Mouse (Mus musculus): ENCODE results near the gene Dgkb. TPM values are rescaled to one million over a fixed set of nuclear protein-coding genes. Genes with fewer than 3 reads are reported as not detected.

Gene Dgkb
- polyA plus RNA-seq, 1 experiment from 2014 or later = 5.1 TPM

- DNase-seq (peak; percentile 83), ATAC-seq (ENCODE audit: low FRiP score, low TSS enrichment) (peak; percentile 62; the same call in 1 of the 2 replicates)
- H3K9me3 ChIP-seq (ENCODE audit: control insufficient read depth, low read length) = no peaks in the 10 kb centered on the region
- no peaks in the 10 kb centered on the region for H3K27me3 ChIP-seq (ENCODE audit: control insufficient read depth, insufficient read depth, low read length)
- H3K9ac ChIP-seq (replicated peaks; ENCODE audit: low read length) = no peak overlapping the region
- H3K27ac ChIP-seq (replicated peaks; ENCODE audit: low read depth, low read length) = no peak overlapping the region
- H3K4me2 ChIP-seq (ENCODE audit: low read length) = no peak overlapping the region
- no peaks in the 10 kb centered on the region for H3K4me1 ChIP-seq (ENCODE audit: control insufficient read depth, insufficient read depth, low read length)
- 84% methylated on average over 1 of the region's 1 CpGs for WGBS
- no peaks in the 10 kb centered on the region for H3K36me3 ChIP-seq (ENCODE audit: control insufficient read depth, insufficient read depth, low read length)
- no peak overlapping the region for H3K4me3 ChIP-seq (replicated peaks; ENCODE audit: low read depth, low read length)
These were observed 297.6 kb downstream of the Dgkb start for GRCm38 (mm10) chr12:38114990-38115615.

- no peaks in the 10 kb centered on the region for H3K4me1 ChIP-seq (ENCODE audit: control insufficient read depth, insufficient read depth, low read length)
- peak; percentile 78 for DNase-seq
- ATAC-seq (ENCODE audit: low FRiP score, low TSS enrichment) = no peak
These were observed 306.0 kb downstream of the Dgkb start for GRCm38 (mm10) chr12:38123524-38123923.

GRCm38 (mm10) chr12:38125297-38125696 is 307.8 kb downstream of the Dgkb start:
- Histone ChIP-seq H3K27me3 (ENCODE audit: control insufficient read depth, insufficient read depth, low read length) (no peaks in the 10 kb centered on the region), H3K9ac (replicated peaks; ENCODE audit: low read length) (no peak overlapping the region), H3K4me2 (ENCODE audit: low read length) (no peak overlapping the region), H3K4me1 (ENCODE audit: control insufficient read depth, insufficient read depth, low read length) (no peaks in the 10 kb centered on the region), H3K9me3 (ENCODE audit: control insufficient read depth, low read length) (no peaks in the 10 kb centered on the region), H3K27ac (replicated peaks; ENCODE audit: low read depth, low read length) (no peak overlapping the region), H3K36me3 (ENCODE audit: control insufficient read depth, insufficient read depth, low read length) (no peaks in the 10 kb centered on the region), H3K4me3 (replicated peaks; ENCODE audit: low read depth, low read length) (no peak overlapping the region)
- 60% methylated on average over 4 of the region's 4 CpGs for WGBS
- no peak for ATAC-seq (ENCODE audit: low FRiP score, low TSS enrichment)
- DNase-seq = no peak

More at GRCm38 (mm10) chr12:38123524-38123923, 306.0 kb downstream of the Dgkb start:
- Histone ChIP-seq H3K9me3 (ENCODE audit: control insufficient read depth, low read length) (no peaks in the 10 kb centered on the region), H3K36me3 (ENCODE audit: control insufficient read depth, insufficient read depth, low read length) (no peaks in the 10 kb centered on the region), H3K27ac (replicated peaks; ENCODE audit: low read depth, low read length) (no peak overlapping the region), H3K4me3 (replicated peaks; ENCODE audit: low read depth, low read length) (no peak overlapping the region), H3K9ac (replicated peaks; ENCODE audit: low read length) (no peak overlapping the region), H3K27me3 (ENCODE audit: control insufficient read depth, insufficient read depth, low read length) (no peaks in the 10 kb centered on the region), H3K4me2 (ENCODE audit: low read length) (no peak overlapping the region)

- H3K9ac ChIP-seq (replicated peaks; ENCODE audit: low read length) = no peak overlapping the region
- no peaks in the 10 kb centered on the region for H3K4me1 ChIP-seq (ENCODE audit: control insufficient read depth, insufficient read depth, low read length)
- H3K27me3 ChIP-seq (ENCODE audit: control insufficient read depth, insufficient read depth, low read length) = no peaks in the 10 kb centered on the region
- no peaks in the 10 kb centered on the region for H3K36me3 ChIP-seq (ENCODE audit: control insufficient read depth, insufficient read depth, low read length)
- ATAC-seq (ENCODE audit: low FRiP score, low TSS enrichment) (no peak), DNase-seq (peak; percentile 85)
- H3K9me3 ChIP-seq (ENCODE audit: control insufficient read depth, low read length) = no peaks in the 10 kb centered on the region
- no peak overlapping the region for H3K4me3 ChIP-seq (replicated peaks; ENCODE audit: low read depth, low read length)
- no peak overlapping the region for H3K27ac ChIP-seq (replicated peaks; ENCODE audit: low read depth, low read length)
- no peak overlapping the region for H3K4me2 ChIP-seq (ENCODE audit: low read length)
- WGBS = 70% methylated on average over 9 of the region's 9 CpGs
These were observed 312.8 kb downstream of the Dgkb start for GRCm38 (mm10) chr12:38130209-38130915.

- Histone ChIP-seq H3K4me3 (replicated peaks; ENCODE audit: low read depth, low read length) (no peak overlapping the region), H3K9ac (replicated peaks; ENCODE audit: low read length) (no peak overlapping the region), H3K4me2 (ENCODE audit: low read length) (no peak overlapping the region), H3K36me3 (ENCODE audit: control insufficient read depth, insufficient read depth, low read length) (no peaks in the 10 kb centered on the region), H3K27me3 (ENCODE audit: control insufficient read depth, insufficient read depth, low read length) (no peaks in the 10 kb centered on the region), H3K9me3 (ENCODE audit: control insufficient read depth, low read length) (no peaks in the 10 kb centered on the region), H3K4me1 (ENCODE audit: control insufficient read depth, insufficient read depth, low read length) (no peaks in the 10 kb centered on the region), H3K27ac (replicated peaks; ENCODE audit: low read depth, low read length) (no peak overlapping the region)
- no peak for DNase-seq
- WGBS = 72% methylated on average over 5 of the region's 5 CpGs
- ATAC-seq (ENCODE audit: low FRiP score, low TSS enrichment) = no peak
These were observed 318.9 kb downstream of the Dgkb start for GRCm38 (mm10) chr12:38136379-38136778.

GRCm38 (mm10) chr12:38140039-38140438 is 322.5 kb downstream of the Dgkb start:
- Histone ChIP-seq H3K27ac (replicated peaks; ENCODE audit: low read depth, low read length) (no peak overlapping the region), H3K9ac (replicated peaks; ENCODE audit: low read length) (no peak overlapping the region), H3K4me2 (ENCODE audit: low read length) (no peak overlapping the region), H3K4me3 (replicated peaks; ENCODE audit: low read depth, low read length) (no peak overlapping the region), H3K36me3 (ENCODE audit: control insufficient read depth, insufficient read depth, low read length) (no peaks in the 10 kb centered on the region), H3K27me3 (ENCODE audit: control insufficient read depth, insufficient read depth, low read length) (no peaks in the 10 kb centered on the region), H3K9me3 (ENCODE audit: control insufficient read depth, low read length) (no peaks in the 10 kb centered on the region), H3K4me1 (ENCODE audit: control insufficient read depth, insufficient read depth, low read length) (no peaks in the 10 kb centered on the region)
- ATAC-seq (ENCODE audit: low FRiP score, low TSS enrichment) (no peak), DNase-seq (peak; percentile 76)

GRCm38 (mm10) chr12:38232665-38233064 is 415.1 kb downstream of the Dgkb start:
- 78% methylated on average over 1 of the region's 1 CpGs for whole genome bisulfite sequencing
- DNase-seq (no peak), ATAC-seq (ENCODE audit: low FRiP score, low TSS enrichment) (no peak)
- Histone ChIP-seq H3K4me2 (ENCODE audit: low read length) (no peak overlapping the region), H3K27ac (replicated peaks; ENCODE audit: low read depth, low read length) (no peak overlapping the region), H3K4me1 (ENCODE audit: control insufficient read depth, insufficient read depth, low read length) (no peaks in the 10 kb centered on the region), H3K9ac (replicated peaks; ENCODE audit: low read length) (no peak overlapping the region), H3K4me3 (replicated peaks; ENCODE audit: low read depth, low read length) (no peak overlapping the region), H3K27me3 (ENCODE audit: control insufficient read depth, insufficient read depth, low read length) (no peaks in the 10 kb centered on the region), H3K9me3 (ENCODE audit: control insufficient read depth, low read length) (no peaks in the 10 kb centered on the region), H3K36me3 (ENCODE audit: control insufficient read depth, insufficient read depth, low read length) (no peaks in the 10 kb centered on the region)

GRCm38 (mm10) chr12:38268856-38269255 is 451.3 kb downstream of the Dgkb start:
- no peaks in the 10 kb centered on the region for H3K36me3 ChIP-seq (ENCODE audit: control insufficient read depth, insufficient read depth, low read length)
- no peak overlapping the region for H3K4me3 ChIP-seq (replicated peaks; ENCODE audit: low read depth, low read length)
- H3K9ac ChIP-seq (replicated peaks; ENCODE audit: low read length) = no peak overlapping the region
- DNase-seq = no peak
- ATAC-seq (ENCODE audit: low FRiP score, low TSS enrichment) = no peak
- no peaks in the 10 kb centered on the region for H3K27me3 ChIP-seq (ENCODE audit: control insufficient read depth, insufficient read depth, low read length)
- H3K9me3 ChIP-seq (ENCODE audit: control insufficient read depth, low read length) = no peaks in the 10 kb centered on the region
- H3K27ac ChIP-seq (replicated peaks; ENCODE audit: low read depth, low read length) = no peak overlapping the region
- H3K4me2 ChIP-seq (ENCODE audit: low read length) = no peak overlapping the region
- no peaks in the 10 kb centered on the region for H3K4me1 ChIP-seq (ENCODE audit: control insufficient read depth, insufficient read depth, low read length)

- Histone ChIP-seq H3K27me3 (ENCODE audit: control insufficient read depth, insufficient read depth, low read length) (no peaks in the 10 kb centered on the region), H3K4me3 (replicated peaks; ENCODE audit: low read depth, low read length) (no peak overlapping the region), H3K36me3 (ENCODE audit: control insufficient read depth, insufficient read depth, low read length) (no peaks in the 10 kb centered on the region), H3K4me2 (ENCODE audit: low read length) (no peak overlapping the region), H3K9ac (replicated peaks; ENCODE audit: low read length) (no peak overlapping the region), H3K4me1 (ENCODE audit: control insufficient read depth, insufficient read depth, low read length) (0 out of 2 replicates have a peak, but pooled peaks cover 4% of the 10 kb centered on the region), H3K27ac (replicated peaks; ENCODE audit: low read depth, low read length) (no peak overlapping the region), H3K9me3 (ENCODE audit: control insufficient read depth, low read length) (no peaks in the 10 kb centered on the region)
- DNase-seq = peak; percentile 36
- no peak for ATAC-seq (ENCODE audit: low FRiP score, low TSS enrichment)
- WGBS = 93% methylated on average over 1 of the region's 1 CpGs
These were observed 484.0 kb downstream of the Dgkb start for GRCm38 (mm10) chr12:38301497-38301896.
